Mouse (Mus musculus) ES-E14 (cell line): ENCODE results near the gene Daw1. TPM values are rescaled to one million over a fixed set of nuclear protein-coding genes. Genes with fewer than 3 reads are reported as not detected.

ENCODE experiments used
- DNase-seq: peaks from one replicate; pipeline ENCODE4 v3.0.0-alpha.2; 2013; ENCODE audit warnings: low read depth, low spot score
- H3K27ac ChIP-seq: 2 replicates; pipeline ENCODE4 v1.5.1; 2012; ENCODE audit warnings: low read depth, mild to moderate bottlenecking, low read length, moderate library complexity, mixed read lengths; ENCODE audit not compliant: poor library complexity, insufficient read depth, severe bottlenecking
- H3K36me3 ChIP-seq: 2 replicates; pipeline ENCODE4 v1.6.1; 2012; ENCODE audit warnings: mild to moderate bottlenecking, low read length, moderate library complexity, mixed read lengths; ENCODE audit not compliant: control insufficient read depth, poor library complexity, insufficient read depth, severe bottlenecking
- H3K4me1 ChIP-seq, 2 experiments: fragments of 150-350 bp in 1 of 2; sonication (generic) in 1 of 2; 2 replicates each; pipeline ENCODE4 v1.6.1; 2012; ENCODE audit warnings: low read length in 2 of 2, mild to moderate bottlenecking in 1 of 2, mixed read lengths in 1 of 2; ENCODE audit not compliant: control insufficient read depth in 2 of 2, insufficient read depth in 2 of 2, poor library complexity in 1 of 2
- H3K4me3 ChIP-seq, 2 experiments: fragments of 150-350 bp in 1 of 2; sonication (generic) in 1 of 2; 2 replicates each; pipeline ENCODE4 v1.5.1; 2012; ENCODE audit warnings: low read length in 2 of 2, low read depth in 1 of 2, mild to moderate bottlenecking in 1 of 2, mixed read lengths in 1 of 2; ENCODE audit not compliant: insufficient read depth in 1 of 2, poor library complexity in 1 of 2, severe bottlenecking in 1 of 2
- H3K9ac ChIP-seq: 2 replicates; pipeline ENCODE4 v1.6.1; 2012; ENCODE audit warnings: low read depth, mild to moderate bottlenecking, low read length, mixed read lengths; ENCODE audit not compliant: poor library complexity, insufficient read depth, severe bottlenecking
- H3K9me3 ChIP-seq: fragments of 150-350 bp; sonication (generic); 2 replicates; pipeline ENCODE4 v1.6.1; 2012; ENCODE audit warnings: low read depth, mild to moderate bottlenecking, low read length; ENCODE audit not compliant: control insufficient read depth, insufficient read depth
- CHD2 ChIP-seq: IDR thresholded peaks from 2 replicates; pipeline ENCODE4 v1.6.1; 2014; ENCODE audit warnings: mild to moderate bottlenecking, low read depth, low read length, inconsistent platforms
- HCFC1 ChIP-seq: IDR thresholded peaks from 2 replicates; pipeline ENCODE4 v1.6.1; 2012; ENCODE audit warnings: low read length, inconsistent platforms, borderline replicate concordance; ENCODE audit not compliant: insufficient read depth
- MAFK ChIP-seq: IDR thresholded peaks from 2 replicates; pipeline ENCODE4 v1.6.1; 2014; ENCODE audit warnings: mild to moderate bottlenecking, low read depth, low read length, inconsistent platforms; ENCODE audit not compliant: insufficient read depth
- ZC3H11A ChIP-seq: IDR thresholded peaks from 2 replicates; pipeline ENCODE4 v1.6.1; 2012; ENCODE audit warnings: low read depth, mild to moderate bottlenecking, inconsistent platforms, low read length, borderline replicate concordance
- ZNF384 ChIP-seq: IDR thresholded peaks from 2 replicates; pipeline ENCODE4 v1.6.1; 2012; ENCODE audit warnings: low read depth, low read length, inconsistent platforms
- in situ Hi-C, 2 experiments: fragments of 600-800 bp; cut with MboI; formaldehyde crosslinking; loops; one replicate each; pipeline ENCODE4 v1.15.1; 2025; ENCODE audit warnings: low sequenced_read_pairs in 2 of 2, inconsistent platforms in 1 of 2; ENCODE audit not compliant: unreplicated experiment in 2 of 2
- total RNA-seq: library from RNA; depleted of rRNA; stranded (reverse); fragments of 300-350 nt; gene quantifications from 2 replicates; pipeline ENCODE4 v1.2.3, GENCODE M21; 2012; rRNA removed

Daw1 gene
- not detected in 2 replicates for total RNA-seq

DNA sequence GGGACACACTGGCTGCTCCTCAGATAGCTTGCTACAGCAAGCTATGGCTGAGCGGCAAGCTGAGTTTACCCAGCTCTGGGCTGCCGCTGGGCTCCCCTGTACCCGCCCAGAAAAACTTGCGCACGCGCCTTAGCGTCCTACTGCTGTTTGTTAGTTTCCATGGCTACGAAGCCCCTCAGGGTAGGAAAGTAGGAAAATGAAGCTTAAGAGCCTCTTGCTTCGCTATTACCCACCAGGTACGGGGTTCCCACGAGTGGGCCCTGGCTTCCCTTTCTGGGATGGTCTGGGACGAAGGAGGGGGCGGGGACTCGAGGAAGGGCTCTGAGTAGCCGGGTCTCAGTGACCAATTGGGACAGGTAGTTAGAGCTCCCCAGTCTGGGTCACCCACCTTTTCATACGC is at the start of gene Daw1:
Gene Daw1, plus strand, starts transcription at position 150 of the 400 bp plus-strand sequence.
- Histone ChIP-seq H3K4me1 (peaks cover 0 to 2% of the 10 kb centered on the region in 2 experiments; a peak in 2 of 4 replicates), H3K27ac (no peak within 1 kb of the TSS), H3K36me3 (no peaks in the 10 kb centered on the region), H3K4me3 (peak within 1 kb of the TSS; percentile 25 to 47; a peak in 3 of 4 replicates), H3K9ac (no peak within 1 kb of the TSS; the same call in 1 of the 2 replicates), H3K9me3 (no peaks in the 10 kb centered on the region)
- no peak for TF ChIP-seq ZC3H11A
- no peak for TF ChIP-seq ZNF384
- no peak for TF ChIP-seq HCFC1
- no peak for TF ChIP-seq MAFK
- TF ChIP-seq CHD2: no peak
- peak; percentile 65 for DNase-seq
- in situ Hi-C loops: no loop called here

DNA sequence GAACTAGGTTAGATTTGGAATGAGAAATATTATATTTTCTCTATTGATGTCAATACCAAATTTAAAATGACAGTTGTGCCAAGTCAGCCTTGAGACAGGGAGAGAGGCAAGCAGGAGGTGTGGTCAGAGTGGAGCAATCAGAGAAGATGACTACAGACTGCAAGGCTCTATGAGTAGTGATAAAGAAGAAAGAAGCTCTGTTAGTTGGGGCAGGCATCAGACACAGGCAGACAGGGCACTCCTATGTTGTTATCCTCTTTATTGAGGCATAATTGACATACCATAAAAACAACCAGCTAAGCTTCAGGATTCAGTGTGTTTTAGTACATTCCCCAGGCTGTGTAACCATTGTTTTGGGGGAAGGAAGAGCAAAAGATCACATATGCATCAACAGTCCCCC is 48.6 kb upstream of the Daw1 start:
- no peak for DNase-seq
- H3K4me1 ChIP-seq: no peaks in the 10 kb centered on the region
- no peak for TF ChIP-seq ZC3H11A
- TF ChIP-seq ZNF384: no peak
- no peak for TF ChIP-seq HCFC1
- no peak for TF ChIP-seq MAFK
- no peak for TF ChIP-seq CHD2
- H3K9ac ChIP-seq: no peak overlapping the region
- no peaks in the 10 kb centered on the region for H3K36me3 ChIP-seq
- no peak overlapping the region for H3K27ac ChIP-seq
- in situ Hi-C loops: no loop called here
- H3K4me3 ChIP-seq: no peak overlapping the region
- no peaks in the 10 kb centered on the region for H3K9me3 ChIP-seq

GRCm38 (mm10) chr1:83111726-83112125 is 47.8 kb upstream of the Daw1 start:
- H3K36me3 ChIP-seq: no peaks in the 10 kb centered on the region
- H3K4me1 ChIP-seq: peaks cover 0 to 2% of the 10 kb centered on the region in 2 experiments; a peak in 1 of 4 replicates
- no peak for DNase-seq
- in situ Hi-C loops: no loop called here
- no peak overlapping the region for H3K4me3 ChIP-seq
- no peaks in the 10 kb centered on the region for H3K9me3 ChIP-seq
- no peak overlapping the region for H3K9ac ChIP-seq
- TF ChIP-seq MAFK (no peak), ZNF384 (no peak), ZC3H11A (no peak), HCFC1 (no peak), CHD2 (no peak)
- no peak overlapping the region for H3K27ac ChIP-seq

DNA sequence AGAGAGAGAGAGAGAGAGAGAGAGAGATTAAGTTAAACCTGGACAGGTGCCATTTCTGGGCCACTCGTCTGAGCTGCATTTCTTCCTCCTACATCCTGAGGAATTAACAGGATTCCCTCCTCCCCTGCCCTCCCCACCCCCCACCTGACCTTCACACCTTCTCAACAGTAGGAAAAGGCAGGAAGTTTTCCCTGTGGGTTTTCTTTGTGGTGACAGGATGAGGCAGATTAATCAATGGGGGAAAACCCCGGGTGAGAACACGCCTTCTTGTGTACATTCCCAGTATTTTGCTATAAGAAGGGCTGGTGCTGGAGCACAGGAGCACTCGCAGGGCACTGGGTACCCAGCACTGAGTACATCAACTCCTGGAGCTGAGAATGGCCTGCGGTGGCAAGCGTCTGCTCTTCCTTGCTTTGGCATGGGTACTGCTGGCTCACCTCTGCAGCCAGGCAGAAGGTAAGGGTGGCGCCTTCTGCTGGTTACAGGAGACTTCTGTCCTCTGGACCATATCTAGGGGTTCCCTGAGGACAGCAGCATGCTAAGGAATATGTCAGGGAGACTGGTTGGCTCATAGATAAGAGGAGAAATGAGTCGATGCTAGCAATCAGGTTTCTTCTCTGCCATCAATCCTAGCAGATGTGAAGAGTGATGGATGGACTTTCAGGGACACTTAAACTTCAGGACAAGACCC is 43.0 kb upstream of the Daw1 start, which contains the start of gene Ccl20:
Gene Ccl20, plus strand, starts transcription at position 320 of the 691 bp plus-strand sequence.
- in situ Hi-C loops: no loop called here
- TF ChIP-seq CHD2 (no peak), ZC3H11A (no peak), ZNF384 (no peak), HCFC1 (no peak), MAFK (no peak)
- DNase-seq: no peak
- Histone ChIP-seq H3K27ac (no peak within 1 kb of the TSS), H3K4me3 (no peak within 1 kb of the TSS), H3K36me3 (no peaks in the 10 kb centered on the region), H3K9ac (no peak within 1 kb of the TSS), H3K4me1 (peaks cover 0 to 2% of the 10 kb centered on the region in 2 experiments; a peak in 1 of 4 replicates), H3K9me3 (no peaks in the 10 kb centered on the region)

DNA sequence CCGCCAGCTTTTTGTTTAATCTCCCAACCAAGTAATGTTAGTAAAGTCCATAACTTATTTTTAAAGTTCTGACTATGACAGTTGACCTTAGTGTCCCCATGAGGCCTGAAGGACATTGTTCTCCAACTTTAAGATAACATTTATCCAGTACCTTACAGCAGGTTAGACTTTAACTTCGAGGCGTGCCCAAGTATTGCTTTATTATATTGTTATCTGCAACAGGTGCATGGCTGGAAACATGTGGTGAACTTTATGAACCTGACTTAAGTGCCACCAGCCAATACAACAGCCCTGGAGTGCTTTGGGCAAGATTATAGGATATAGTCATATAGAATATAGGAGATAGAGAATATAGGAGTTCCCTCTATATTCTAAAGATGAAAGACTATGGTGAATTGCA is 42.3 kb upstream of the Daw1 start:
- Histone ChIP-seq H3K9me3 (no peaks in the 10 kb centered on the region), H3K36me3 (no peaks in the 10 kb centered on the region), H3K4me1 (peaks cover 0 to 2% of the 10 kb centered on the region in 2 experiments; a peak in 1 of 4 replicates), H3K27ac (no peak overlapping the region), H3K9ac (no peak overlapping the region), H3K4me3 (no peak overlapping the region)
- no peak for TF ChIP-seq HCFC1
- no peak for DNase-seq
- in situ Hi-C loops: no loop called here
